Mouse (Mus musculus) left cerebral cortex, postnatal 4 days (tissue): ENCODE data around the gene Bmp2. TPM values are rescaled to one million over a fixed set of nuclear protein-coding genes. Genes with fewer than 3 reads are reported as not detected.

Experiments used
- DNase-seq: peaks from one replicate; pipeline ENCODE4 v3.0.0-alpha.2; 2022
- intact Hi-C: fragments of 180-260 bp; cut with DNase I; formaldehyde crosslinking; loops from one replicate; pipeline ENCODE4 v1.15.1; 2025
- microRNA-seq: library from miRNA; unstranded; fragments of <30 nt; microRNA quantifications from one replicate; pipeline ENCODE4 v1.2.0, GENCODE M21; 2022
- total RNA-seq, 2 experiments: library from RNA; stranded (reverse); gene quantifications; 2 replicates each; pipeline ENCODE4 v1.2.3; 2021

Gene Bmp2
- total RNA-seq, 2 experiments from 2014 or later = 6.0 to 7.3 TPM

GRCm38 (mm10) chr2:133564248-133564886, 12.4 kb downstream of the Bmp2 start:
- no peak for DNase-seq
- intact Hi-C loops = no loop called here

- intact Hi-C loops = no loop called here
- DNase-seq = no peak
Measured at GRCm38 (mm10) chr2:133565424-133565823, 13.5 kb downstream of the Bmp2 start.

GRCm38 (mm10) chr2:133565995-133566710, 14.2 kb downstream of the Bmp2 start:
- DNase-seq = peak; percentile 16
- intact Hi-C loops = no loop called here

- peak; percentile 29 for DNase-seq
- intact Hi-C loops = no loop called here
Measured at GRCm38 (mm10) chr2:133591562-133592255, 39.8 kb downstream of the Bmp2 start.

Small RNA genes within 50 kb of the gene (microRNA-seq; reads per million reads assigned to microRNA genes)
- not detected for gene Mir3090
